In genomic region chr16:24151831-24152247, GRCm38 (mm10) we compare ENCODE assay signal across 13 mouse cellular contexts.
A peak's percentile ranks its signal among the peaks of the same experiment; 100 is the strongest.
DNase-seq lines count a peak whose midpoint lies in the region; ATAC-seq and TF ChIP-seq lines count a peak whose summit lies in the region.
"Had no signal": no experiment of that assay in that cellular context is flagged by ENCODE, and none has a peak within 500 bp of the region (broad histone marks: within the 10 kb centered on the region; RNA-seq: fewer than 3 reads in every experiment).

No protein-coding gene starts in this region.

- H3K36me3 ChIP-seq in heart, embryonic 14.5 days (ENCODE audit: control insufficient read depth, insufficient read depth, low read length): no peaks in the 10 kb centered on the region
- no peaks in the 10 kb centered on the region for H3K36me3 ChIP-seq in liver, embryonic 13.5 days
- H3K36me3 ChIP-seq in spleen, adult 2 months (ENCODE audit: control insufficient read depth, insufficient read depth, low read length): no peaks in the 10 kb centered on the region
- H3K36me3 ChIP-seq: embryonic facial prominence, embryonic 13.5 days; lung, embryonic 15.5 days had no signal

- no peak for TF ChIP-seq CTCF in spleen, adult 2 months (IDR thresholded peaks at IDR 0.05; ENCODE audit: extremely low read depth, insufficient read depth, insufficient read length, insufficient replicate concordance)

- no peak for ATAC-seq in heart, embryonic 14.5 days (ENCODE audit: insufficient number of reproducible peaks, insufficient read depth, low FRiP score, low read depth)
- ATAC-seq in liver, embryonic 13.5 days (ENCODE audit: low read depth): no peak
- ATAC-seq: forebrain, embryonic 13.5 days had no signal

- 0 out of 2 replicates have a peak, but pooled peaks have one; percentile 4 for TF ChIP-seq POLR2A in spleen, adult 2 months (IDR thresholded peaks at IDR 0.05; ENCODE audit: low read depth, low read length)

- no peaks in the 10 kb centered on the region for H3K27me3 ChIP-seq in heart, embryonic 14.5 days (ENCODE audit: control insufficient read depth, insufficient read depth, low read length)
- H3K27me3 ChIP-seq in liver, embryonic 13.5 days: no peaks in the 10 kb centered on the region
- no peaks in the 10 kb centered on the region for H3K27me3 ChIP-seq in spleen, adult 2 months (ENCODE audit: control insufficient read depth, insufficient read depth, low read length)
- H3K27me3 ChIP-seq: embryonic facial prominence, embryonic 13.5 days; forebrain, embryonic 13.5 days; lung, embryonic 15.5 days had no signal

- no peak overlapping the region for H3K27ac ChIP-seq in heart, embryonic 14.5 days (replicated peaks in 1 of 2; ENCODE audit: control insufficient read depth in 1 of 2, insufficient read depth in 1 of 2, low read depth in 2 of 2, low read length in 2 of 2)
- no peak overlapping the region for H3K27ac ChIP-seq in liver, embryonic 13.5 days
- peak overlapping the region; percentile 66 for H3K27ac ChIP-seq in spleen, adult 2 months (ENCODE audit: insufficient read depth, low read length)
- H3K27ac ChIP-seq: embryonic facial prominence, embryonic 13.5 days; forebrain, embryonic 13.5 days; lung, embryonic 15.5 days had no signal

- peaks cover 8 to 16% of the 10 kb centered on the region in 2 experiments for H3K4me1 ChIP-seq in heart, embryonic 14.5 days (ENCODE audit: control insufficient read depth in 2 of 2, insufficient read depth in 2 of 2, low read length in 2 of 2)
- H3K4me1 ChIP-seq in liver, embryonic 13.5 days (replicated peaks): peaks cover 16% of the 10 kb centered on the region
- peaks cover 22% of the 10 kb centered on the region for H3K4me1 ChIP-seq in spleen, adult 2 months (ENCODE audit: control insufficient read depth, insufficient read depth, insufficient read length)
- H3K4me1 ChIP-seq: forebrain, embryonic 13.5 days had no signal

- 15% methylated on average over 7 of the region's 7 CpGs for WGBS in heart, embryonic 14.5 days
- WGBS in liver, embryonic 13.5 days (ENCODE audit: insufficient replicate concordance): 25% methylated on average over 7 of the region's 7 CpGs
- 14% methylated on average over 7 of the region's 7 CpGs for WGBS in spleen, adult 2 months

- no peak overlapping the region for H3K4me3 ChIP-seq in heart, embryonic 14.5 days (ENCODE audit: control insufficient read depth in 1 of 2, insufficient read depth in 1 of 2, low read depth in 1 of 2, low read length in 2 of 2)
- no peak overlapping the region for H3K4me3 ChIP-seq in liver, embryonic 13.5 days (replicated peaks)
- peak overlapping the region; percentile 24; the same call in 1 of the 2 replicates for H3K4me3 ChIP-seq in spleen, adult 2 months (ENCODE audit: extremely low read depth, insufficient read depth, insufficient read length)
- H3K4me3 ChIP-seq: embryonic facial prominence, embryonic 13.5 days; forebrain, embryonic 13.5 days; lung, embryonic 15.5 days had no signal

- DNase-seq in heart, adult 18-20 months: no peak
- peak; percentile 63 for DNase-seq in CD4-positive, CD25-positive, alpha-beta regulatory T cell, adult 2 months (ENCODE audit: low read depth, low spot score)
- no peak for DNase-seq in liver, embryonic 13.5 days
- DNase-seq in spleen, adult 2 months (ENCODE audit: low read depth in 1 of 2, low spot score in 2 of 2): peak in 1 of 2 experiments; percentile 36
- DNase-seq in cerebellum, adult 11-12 months: no peak
- no peak for DNase-seq in adrenal gland, adult (ENCODE audit: inconsistent age in 2 of 2, low spot score in 1 of 2)
- no peak for DNase-seq in cerebellum, adult 8-10 months
- DNase-seq: cerebellum, postnatal 25 days; right cerebral cortex, adult 18-20 months had no signal

- H3K9me3 ChIP-seq in heart, embryonic 14.5 days (ENCODE audit: control insufficient read depth, low read length): no peaks in the 10 kb centered on the region
- H3K9me3 ChIP-seq in liver, embryonic 13.5 days (replicated peaks): no peaks in the 10 kb centered on the region
- H3K9me3 ChIP-seq: embryonic facial prominence, embryonic 13.5 days; forebrain, embryonic 13.5 days; lung, embryonic 15.5 days had no signal

- H3K4me2 ChIP-seq in heart, embryonic 14.5 days (ENCODE audit: low read length): peak overlapping the region; percentile 21
- H3K4me2 ChIP-seq in liver, embryonic 13.5 days: peak overlapping the region; percentile 14; the same call in 1 of the 2 replicates
- H3K4me2 ChIP-seq: embryonic facial prominence, embryonic 13.5 days; forebrain, embryonic 13.5 days; lung, embryonic 15.5 days had no signal

- no peak overlapping the region for H3K9ac ChIP-seq in heart, embryonic 14.5 days (ENCODE audit: low read length)
- no peak overlapping the region for H3K9ac ChIP-seq in liver, embryonic 13.5 days
- H3K9ac ChIP-seq: embryonic facial prominence, embryonic 13.5 days; forebrain, embryonic 13.5 days; lung, embryonic 15.5 days had no signal
